Comparison of ENCODE assay signal across 8 mouse cellular contexts in the genomic region with DNA sequence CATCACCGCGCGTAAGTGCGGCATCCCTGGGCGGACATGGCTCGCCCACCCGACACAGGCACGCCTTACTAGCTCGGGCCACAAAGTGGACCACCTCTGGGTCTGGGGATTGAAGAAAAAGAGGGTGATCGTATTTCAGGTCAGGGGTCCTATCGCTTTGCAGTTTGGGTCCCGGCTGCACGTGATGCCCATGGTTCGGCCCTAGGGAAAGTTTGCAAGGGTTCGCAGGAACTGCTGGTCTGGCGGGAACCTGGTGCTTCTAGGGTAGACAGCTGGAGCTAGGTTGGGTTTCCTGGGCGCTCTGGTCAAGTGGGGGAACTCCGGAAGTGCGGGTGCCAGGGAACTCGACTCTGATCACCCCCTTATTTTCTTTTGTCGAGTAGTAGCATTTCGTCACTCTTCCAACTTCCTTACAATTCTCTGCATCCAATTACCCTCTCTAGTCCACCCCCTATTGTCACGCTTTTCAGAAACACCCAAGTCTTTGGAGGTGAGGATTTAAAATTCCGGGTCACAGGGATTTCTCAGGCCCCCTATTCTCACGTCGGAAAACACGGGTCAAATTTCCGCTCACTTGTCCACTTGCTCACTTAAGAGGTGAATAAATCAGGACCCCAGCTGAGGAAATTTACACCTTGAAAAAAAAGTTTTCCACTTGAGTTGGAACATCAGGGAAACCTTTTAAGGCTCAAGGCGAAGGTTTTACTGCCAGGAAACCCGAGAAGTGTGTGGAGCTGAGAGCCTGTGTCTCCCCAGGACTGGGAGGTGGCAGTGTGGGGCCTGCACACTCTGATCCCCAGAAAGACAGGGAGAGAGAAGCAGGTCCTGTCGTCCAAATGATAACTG. TPM values are rescaled to one million over a fixed set of nuclear protein-coding genes. Genes with fewer than 3 reads are reported as not detected.
A peak's percentile ranks its signal among the peaks of the same experiment; 100 is the strongest.
DNase-seq lines count a peak whose midpoint lies in the region; ATAC-seq and TF ChIP-seq lines count a peak whose summit lies in the region.

No protein-coding gene starts in this region.

- ATAC-seq in heart, embryonic 11.5 days (replicated peaks; ENCODE audit: insufficient number of reproducible peaks, low FRiP score, low TSS enrichment), result 0 out of 2 replicates have a peak, but pooled peaks have one; percentile 18
- no peak for ATAC-seq in liver, embryonic 16.5 days (ENCODE audit: low read depth)
- ATAC-seq in frontal cortex, adult (ENCODE audit: low TSS enrichment), result no peak

- peak overlapping the region; percentile 43 for H3K4me3 ChIP-seq in heart, embryonic 11.5 days (ENCODE audit: low read depth, low read length)
- H3K4me3 ChIP-seq in ES-E14 (ENCODE audit: insufficient read depth in 1 of 2, low read depth in 1 of 2, low read length in 2 of 2, poor library complexity in 1 of 2, severe bottlenecking in 1 of 2), result peak overlapping the region; percentile 59 to 76
- peak overlapping the region; percentile 47 for H3K4me3 ChIP-seq in liver, embryonic 16.5 days (ENCODE audit: low read depth, low read length)

- H3K4me2 ChIP-seq in heart, embryonic 11.5 days, result peak overlapping the region; percentile 83
- peak overlapping the region; percentile 58 for H3K4me2 ChIP-seq in liver, embryonic 16.5 days (ENCODE audit: low read depth, low read length)

- in situ Hi-C loops in ES-E14 (cut with MboI; ENCODE audit: low sequenced_read_pairs in 2 of 2, unreplicated experiment in 2 of 2), result no loop called here

- no peaks in the 10 kb centered on the region for H3K36me3 ChIP-seq in heart, embryonic 11.5 days (ENCODE audit: control insufficient read depth, insufficient read depth, low read length)
- no peaks in the 10 kb centered on the region for H3K36me3 ChIP-seq in ES-E14 (ENCODE audit: control insufficient read depth, insufficient read depth, low read length, poor library complexity, severe bottlenecking)
- H3K36me3 ChIP-seq in liver, embryonic 16.5 days (ENCODE audit: control insufficient read depth, insufficient read depth), result no peaks in the 10 kb centered on the region

- no peak for DNase-seq in heart, adult 8-10 months (ENCODE audit: low spot score)
- no peak for DNase-seq in ES-E14 (ENCODE audit: low read depth, low spot score)
- DNase-seq in forelimb bud, embryonic 11.5 days (ENCODE audit: low read depth, low spot score), result peak; percentile 62
- DNase-seq in frontal cortex, postnatal 10 days (ENCODE audit: low spot score in 2 of 2), result no peak
- no peak for DNase-seq in left cerebral cortex, postnatal 10 days (ENCODE audit: extremely low spot score in 1 of 2, low spot score in 2 of 2)

- H3K9me3 ChIP-seq in heart, embryonic 11.5 days (replicated peaks; ENCODE audit: control insufficient read depth, low read length), result no peaks in the 10 kb centered on the region
- H3K9me3 ChIP-seq in ES-E14 (ENCODE audit: control insufficient read depth, insufficient read depth, low read depth, low read length), result no peaks in the 10 kb centered on the region
- no peaks in the 10 kb centered on the region for H3K9me3 ChIP-seq in liver, embryonic 16.5 days (replicated peaks; ENCODE audit: control insufficient read depth, low read length)

- WGBS in heart, embryonic 11.5 days (ENCODE audit: insufficient replicate concordance), result 2% methylated on average over 31 of the region's 31 CpGs
- WGBS in liver, embryonic 16.5 days (ENCODE audit: insufficient replicate concordance), result 6% methylated on average over 31 of the region's 31 CpGs

- H3K4me1 ChIP-seq in heart, embryonic 11.5 days (ENCODE audit: control insufficient read depth, insufficient read depth, low read length), result peaks cover 4% of the 10 kb centered on the region; the same call in 1 of the 2 replicates
- H3K4me1 ChIP-seq in ES-E14 (ENCODE audit: control insufficient read depth in 2 of 2, insufficient read depth in 2 of 2, low read length in 2 of 2, poor library complexity in 1 of 2), result no peaks in the 10 kb centered on the region
- H3K4me1 ChIP-seq in liver, embryonic 16.5 days (ENCODE audit: control insufficient read depth, low read depth, low read length), result peaks cover 5% of the 10 kb centered on the region

- H3K27ac ChIP-seq in heart, embryonic 11.5 days (ENCODE audit: low read depth, low read length), result no peak overlapping the region
- H3K27ac ChIP-seq in ES-E14 (ENCODE audit: insufficient read depth, low read depth, low read length, poor library complexity, severe bottlenecking), result no peak overlapping the region
- no peak overlapping the region for H3K27ac ChIP-seq in liver, embryonic 16.5 days (ENCODE audit: low read length)

- peaks cover 57% of the 10 kb centered on the region for H3K27me3 ChIP-seq in heart, embryonic 11.5 days (ENCODE audit: control insufficient read depth, insufficient read depth, low read length)
- H3K27me3 ChIP-seq in liver, embryonic 16.5 days (ENCODE audit: control insufficient read depth, insufficient read depth, low read depth, low read length), result peaks cover 67% of the 10 kb centered on the region

- intact Hi-C loops in left cerebral cortex, postnatal 10 days (cut with DNase I), result no loop called here

- H3K9ac ChIP-seq in heart, embryonic 11.5 days (ENCODE audit: low read depth, low read length), result peak overlapping the region; percentile 6; the same call in 1 of the 2 replicates
- H3K9ac ChIP-seq in ES-E14 (ENCODE audit: insufficient read depth, low read depth, low read length, poor library complexity, severe bottlenecking), result 0 out of 2 replicates have a peak overlapping the region, but pooled peaks have one; percentile 56
- H3K9ac ChIP-seq in liver, embryonic 16.5 days (ENCODE audit: low read depth, low read length), result no peak overlapping the region

TF ChIP-seq in ES-E14, 5 proteins besides CTCF, POLR2A, EP300 and RAD21:
- TF ChIP-seq CHD2 (IDR thresholded peaks at IDR 0.05; ENCODE audit: low read depth, low read length), result no peak
- TF ChIP-seq ZNF384 (IDR thresholded peaks at IDR 0.05; ENCODE audit: low read depth, low read length), result no peak
- TF ChIP-seq ZC3H11A (IDR thresholded peaks at IDR 0.05; ENCODE audit: borderline replicate concordance, low read depth, low read length), result no peak
- no peak for TF ChIP-seq HCFC1 (IDR thresholded peaks at IDR 0.05; ENCODE audit: borderline replicate concordance, insufficient read depth, low read length)
- TF ChIP-seq MAFK (IDR thresholded peaks at IDR 0.05; ENCODE audit: insufficient read depth, low read depth, low read length), result no peak
TF ChIP-seq in ES-E14: peak in this region for 0.

RNA-seq across cellular contexts. Expression of gene Shisa3, which starts 1.2 kb away (rescaled TPM):
- polyA plus RNA-seq in heart, embryonic 11.5 days (2014; fragmentation: Nextera tagmentation; extraction: Ambion mirVana), result 2.0 and 2.4 TPM in 2 replicates
- 1 to 10 TPM; 1.4 to 1.9 (median 1.6) TPM for total RNA-seq in heart, adult 8-10 months (2022)
- 0.58 and 0.76 TPM in 2 replicates for total RNA-seq in ES-E14 (2012; rRNA removed)
- polyA plus RNA-seq in liver, embryonic 16.5 days (2015; fragmentation: Nextera tagmentation; extraction: Ambion mirVana), result 0.43 and 0.47 TPM in 2 replicates
- total RNA-seq in left cerebral cortex, postnatal 10 days (2021), result 1 to 10 TPM; 1.4 to 1.9 TPM
